Mouse (Mus musculus): ENCODE data around the gene Ppp1r13b. TPM values are rescaled to one million over a fixed set of nuclear protein-coding genes. Genes with fewer than 3 reads are reported as not detected.

Gene Ppp1r13b
- polyA plus RNA-seq, 1 experiment from 2014 or later: 18.3 TPM

GRCm38 (mm10) chr12:111833457-111833856 lies 74.5 kb downstream of the Ppp1r13b start:
- Histone ChIP-seq H3K4me2 (replicated peaks) (no peak overlapping the region), H3K4me3 (no peak overlapping the region), H3K4me1 (no peaks in the 10 kb centered on the region), H3K36me3 (peaks cover 53% of the 10 kb centered on the region), H3K27me3 (replicated peaks) (no peaks in the 10 kb centered on the region), H3K27ac (no peak overlapping the region), H3K9ac (no peak overlapping the region), H3K9me3 (no peaks in the 10 kb centered on the region)
- WGBS: 93% methylated on average over 10 of the region's 10 CpGs
- ATAC-seq (ENCODE audit: low FRiP score, low read depth): no peak

GRCm38 (mm10) chr12:111832643-111833042 lies 75.3 kb downstream of the Ppp1r13b start:
- Histone ChIP-seq H3K4me2 (replicated peaks) (no peak overlapping the region), H3K4me3 (no peak overlapping the region), H3K27ac (no peak overlapping the region), H3K9me3 (no peaks in the 10 kb centered on the region), H3K4me1 (no peaks in the 10 kb centered on the region), H3K9ac (no peak overlapping the region), H3K36me3 (peaks cover 59% of the 10 kb centered on the region), H3K27me3 (replicated peaks) (no peaks in the 10 kb centered on the region)
- ATAC-seq (ENCODE audit: low FRiP score, low read depth): no peak
- WGBS: 87% methylated on average over 5 of the region's 5 CpGs

GRCm38 (mm10) chr12:111830375-111830774 lies 77.5 kb downstream of the Ppp1r13b start:
- H3K36me3 ChIP-seq: peaks cover 77% of the 10 kb centered on the region
- 90% methylated on average over 10 of the region's 10 CpGs for WGBS
- no peak overlapping the region for H3K4me2 ChIP-seq (replicated peaks)
- no peak for ATAC-seq (ENCODE audit: low FRiP score, low read depth)
- H3K4me3 ChIP-seq: no peak overlapping the region
- no peak overlapping the region for H3K9ac ChIP-seq
- H3K9me3 ChIP-seq: no peaks in the 10 kb centered on the region
- no peaks in the 10 kb centered on the region for H3K27me3 ChIP-seq (replicated peaks)
- H3K4me1 ChIP-seq: no peaks in the 10 kb centered on the region
- H3K27ac ChIP-seq: no peak overlapping the region

- Histone ChIP-seq H3K36me3 (peaks cover 79% of the 10 kb centered on the region), H3K4me3 (no peak overlapping the region), H3K4me1 (no peaks in the 10 kb centered on the region), H3K4me2 (replicated peaks) (no peak overlapping the region), H3K9me3 (no peaks in the 10 kb centered on the region), H3K9ac (no peak overlapping the region), H3K27me3 (replicated peaks) (no peaks in the 10 kb centered on the region), H3K27ac (no peak overlapping the region; the same call in 1 of the 2 replicates)
- WGBS: 84% methylated on average over 9 of the region's 9 CpGs
- ATAC-seq (ENCODE audit: low FRiP score, low read depth): no peak
Measured at GRCm38 (mm10) chr12:111829954-111830353, 78.0 kb downstream of the Ppp1r13b start.

- Histone ChIP-seq H3K27me3 (replicated peaks) (no peaks in the 10 kb centered on the region), H3K9me3 (no peaks in the 10 kb centered on the region), H3K4me1 (no peaks in the 10 kb centered on the region), H3K27ac (no peak overlapping the region), H3K36me3 (peaks cover 80% of the 10 kb centered on the region), H3K9ac (no peak overlapping the region), H3K4me3 (no peak overlapping the region), H3K4me2 (replicated peaks) (no peak overlapping the region)
- no peak for ATAC-seq (ENCODE audit: low FRiP score, low read depth)
- WGBS: 48% methylated on average over 5 of the region's 5 CpGs
Measured at GRCm38 (mm10) chr12:111829447-111829846, 78.5 kb downstream of the Ppp1r13b start.

GRCm38 (mm10) chr12:111827556-111827955 lies 80.4 kb downstream of the Ppp1r13b start:
- H3K27me3 ChIP-seq (replicated peaks): no peaks in the 10 kb centered on the region
- peaks cover 83% of the 10 kb centered on the region for H3K36me3 ChIP-seq
- 93% methylated on average over 12 of the region's 12 CpGs for WGBS
- no peak overlapping the region for H3K27ac ChIP-seq
- H3K4me1 ChIP-seq: no peaks in the 10 kb centered on the region
- H3K4me2 ChIP-seq (replicated peaks): no peak overlapping the region
- no peaks in the 10 kb centered on the region for H3K9me3 ChIP-seq
- ATAC-seq (ENCODE audit: low FRiP score, low read depth): no peak
- H3K4me3 ChIP-seq: no peak overlapping the region
- no peak overlapping the region for H3K9ac ChIP-seq

GRCm38 (mm10) chr12:111821931-111822330 lies 86.0 kb downstream of the Ppp1r13b start:
- no peak overlapping the region for H3K4me3 ChIP-seq
- H3K4me2 ChIP-seq (replicated peaks): no peak overlapping the region
- ATAC-seq (ENCODE audit: low FRiP score, low read depth): no peak
- WGBS: 69% methylated on average over 4 of the region's 4 CpGs
- no peak overlapping the region for H3K9ac ChIP-seq
- H3K4me1 ChIP-seq: no peaks in the 10 kb centered on the region
- H3K27me3 ChIP-seq (replicated peaks): no peaks in the 10 kb centered on the region
- no peak overlapping the region for H3K27ac ChIP-seq
- H3K9me3 ChIP-seq: no peaks in the 10 kb centered on the region
- H3K36me3 ChIP-seq: peaks cover 38% of the 10 kb centered on the region

GRCm38 (mm10) chr12:111820708-111821107 lies 87.2 kb downstream of the Ppp1r13b start:
- no peak overlapping the region for H3K27ac ChIP-seq
- no peak for ATAC-seq (ENCODE audit: low FRiP score, low read depth)
- no peak overlapping the region for H3K4me2 ChIP-seq (replicated peaks)
- no peaks in the 10 kb centered on the region for H3K27me3 ChIP-seq (replicated peaks)
- peaks cover 5% of the 10 kb centered on the region for H3K4me1 ChIP-seq
- 85% methylated on average over 7 of the region's 7 CpGs for WGBS
- no peaks in the 10 kb centered on the region for H3K9me3 ChIP-seq
- no peak overlapping the region for H3K9ac ChIP-seq
- H3K4me3 ChIP-seq: no peak overlapping the region
- peaks cover 28% of the 10 kb centered on the region for H3K36me3 ChIP-seq

- H3K4me2 ChIP-seq (replicated peaks): no peak overlapping the region
- 87% methylated on average over 8 of the region's 8 CpGs for WGBS
- no peaks in the 10 kb centered on the region for H3K9me3 ChIP-seq
- no peak for ATAC-seq (ENCODE audit: low FRiP score, low read depth)
- peaks cover 12% of the 10 kb centered on the region for H3K4me1 ChIP-seq
- H3K27me3 ChIP-seq (replicated peaks): no peaks in the 10 kb centered on the region
- H3K9ac ChIP-seq: no peak overlapping the region
- no peak overlapping the region for H3K4me3 ChIP-seq
- no peak overlapping the region for H3K27ac ChIP-seq
- H3K36me3 ChIP-seq: peaks cover 20% of the 10 kb centered on the region
Measured at GRCm38 (mm10) chr12:111819936-111820335, 88.0 kb downstream of the Ppp1r13b start.

GRCm38 (mm10) chr12:111817991-111818390 lies 89.9 kb downstream of the Ppp1r13b start:
- H3K9me3 ChIP-seq: no peaks in the 10 kb centered on the region
- no peak overlapping the region for H3K4me3 ChIP-seq
- peaks cover 22% of the 10 kb centered on the region for H3K4me1 ChIP-seq
- 92% methylated on average over 8 of the region's 8 CpGs for WGBS
- H3K9ac ChIP-seq: no peak overlapping the region
- H3K36me3 ChIP-seq: 0 out of 2 replicates have a peak, but pooled peaks cover 2% of the 10 kb centered on the region
- H3K27me3 ChIP-seq (replicated peaks): no peaks in the 10 kb centered on the region
- no peak for ATAC-seq (ENCODE audit: low FRiP score, low read depth)
- no peak overlapping the region for H3K4me2 ChIP-seq (replicated peaks)
- H3K27ac ChIP-seq: no peak overlapping the region

- WGBS: 63% methylated on average over 9 of the region's 9 CpGs
- no peaks in the 10 kb centered on the region for H3K27me3 ChIP-seq (replicated peaks)
- no peak overlapping the region for H3K27ac ChIP-seq
- no peaks in the 10 kb centered on the region for H3K36me3 ChIP-seq
- no peak overlapping the region for H3K4me3 ChIP-seq
- no peak overlapping the region for H3K4me2 ChIP-seq (replicated peaks)
- H3K9me3 ChIP-seq: no peaks in the 10 kb centered on the region
- H3K9ac ChIP-seq: no peak overlapping the region
- peaks cover 28% of the 10 kb centered on the region for H3K4me1 ChIP-seq
- ATAC-seq (ENCODE audit: low FRiP score, low read depth): no peak
Measured at GRCm38 (mm10) chr12:111816967-111817366, 90.9 kb downstream of the Ppp1r13b start.

- no peaks in the 10 kb centered on the region for H3K9me3 ChIP-seq
- H3K4me1 ChIP-seq: peaks cover 28% of the 10 kb centered on the region
- H3K36me3 ChIP-seq: no peaks in the 10 kb centered on the region
- ATAC-seq (ENCODE audit: low FRiP score, low read depth): no peak
- H3K4me3 ChIP-seq: no peak overlapping the region
- WGBS: 61% methylated on average over 13 of the region's 13 CpGs
- H3K27me3 ChIP-seq (replicated peaks): no peaks in the 10 kb centered on the region
- no peak overlapping the region for H3K9ac ChIP-seq
- H3K4me2 ChIP-seq (replicated peaks): peak overlapping the region; percentile 77; the same call in 1 of the 2 replicates
- H3K27ac ChIP-seq: no peak overlapping the region
Measured at GRCm38 (mm10) chr12:111816528-111816927, 91.4 kb downstream of the Ppp1r13b start.
